Mouse (Mus musculus): ENCODE measurements around the gene Lmf1.

- no peak for TF ChIP-seq CTCF (conservative IDR thresholded peaks at IDR 0.05; ENCODE audit: low read length)
- no peak for TF ChIP-seq NANOG (IDR thresholded peaks at IDR 0.05; ENCODE audit: borderline replicate concordance, low read length)
- no peak for TF ChIP-seq POU5F1 (IDR thresholded peaks at IDR 0.05; ENCODE audit: borderline replicate concordance, low read length)
Measured at GRCm38 (mm10) chr17:25583858-25584257, 5.0 kb downstream of the Lmf1 start.

Measured in E14TG2a.4 (cell line).